Mouse (Mus musculus): ENCODE results near the gene Ism1. TPM values are rescaled to one million over a fixed set of nuclear protein-coding genes. Genes with fewer than 3 reads are reported as not detected.

Gene Ism1
- polyA plus RNA-seq, 1 experiment from 2014 or later = 15.1 TPM

- ATAC-seq (no peak), DNase-seq (ENCODE audit: low spot score) (no peak)
- Histone ChIP-seq H3K27me3 (replicated peaks; ENCODE audit: insufficient read depth, low read length) (no peaks in the 10 kb centered on the region), H3K27ac (ENCODE audit: low read length) (no peak overlapping the region), H3K4me1 (ENCODE audit: insufficient read depth, low read depth, low read length) (no peaks in the 10 kb centered on the region), H3K4me3 (ENCODE audit: low read depth, low read length) (no peak overlapping the region), H3K4me2 (replicated peaks; ENCODE audit: low read depth, low read length) (no peak overlapping the region), H3K9me3 (ENCODE audit: low read length) (no peaks in the 10 kb centered on the region), H3K36me3 (ENCODE audit: insufficient read depth, low read length) (no peaks in the 10 kb centered on the region; the same call in 1 of the 2 replicates), H3K9ac (replicated peaks; ENCODE audit: low read depth) (no peak overlapping the region)
- no peak for TF ChIP-seq CTCF (IDR thresholded peaks at IDR 0.05)
- no peak for TF ChIP-seq EP300 (IDR thresholded peaks at IDR 0.05)
- 76% methylated on average over 8 of the region's 8 CpGs for WGBS
These were observed 79.0 kb downstream of the Ism1 start for GRCm38 (mm10) chr2:139757021-139757420.

- Histone ChIP-seq H3K27me3 (replicated peaks; ENCODE audit: insufficient read depth, low read length) (no peaks in the 10 kb centered on the region), H3K27ac (ENCODE audit: low read length) (no peak overlapping the region), H3K36me3 (ENCODE audit: insufficient read depth, low read length) (no peaks in the 10 kb centered on the region; the same call in 1 of the 2 replicates), H3K4me2 (replicated peaks; ENCODE audit: low read depth, low read length) (no peak overlapping the region), H3K9me3 (ENCODE audit: low read length) (no peaks in the 10 kb centered on the region), H3K9ac (replicated peaks; ENCODE audit: low read depth) (no peak overlapping the region), H3K4me3 (ENCODE audit: low read depth, low read length) (no peak overlapping the region), H3K4me1 (ENCODE audit: insufficient read depth, low read depth, low read length) (no peaks in the 10 kb centered on the region)
- TF ChIP-seq CTCF (IDR thresholded peaks at IDR 0.05) (no peak), EP300 (IDR thresholded peaks at IDR 0.05) (no peak)
- DNase-seq (ENCODE audit: low spot score) = no peak
- no peak for ATAC-seq
- WGBS = 97% methylated on average over 1 of the region's 1 CpGs
These were observed 79.5 kb downstream of the Ism1 start for GRCm38 (mm10) chr2:139757456-139757855.

GRCm38 (mm10) chr2:139764355-139764754 is 86.4 kb downstream of the Ism1 start:
- Histone ChIP-seq H3K4me2 (replicated peaks; ENCODE audit: low read depth, low read length) (no peak overlapping the region), H3K4me1 (ENCODE audit: insufficient read depth, low read depth, low read length) (no peaks in the 10 kb centered on the region), H3K4me3 (ENCODE audit: low read depth, low read length) (no peak overlapping the region), H3K36me3 (ENCODE audit: insufficient read depth, low read length) (no peaks in the 10 kb centered on the region), H3K27ac (ENCODE audit: low read length) (no peak overlapping the region), H3K9ac (replicated peaks; ENCODE audit: low read depth) (no peak overlapping the region), H3K27me3 (replicated peaks; ENCODE audit: insufficient read depth, low read length) (no peaks in the 10 kb centered on the region), H3K9me3 (ENCODE audit: low read length) (no peaks in the 10 kb centered on the region)
- DNase-seq (ENCODE audit: low spot score) = peak; percentile 22
- TF ChIP-seq CTCF (IDR thresholded peaks at IDR 0.05) = no peak
- 66% methylated on average over 5 of the region's 5 CpGs for WGBS
- ATAC-seq = peak; percentile 21; the same call in 1 of the 2 replicates

- no peak overlapping the region for H3K27ac ChIP-seq (ENCODE audit: low read length)
- no peak for DNase-seq (ENCODE audit: low spot score)
- WGBS = 49% methylated on average over 8 of the region's 8 CpGs
These were observed 97.1 kb downstream of the Ism1 start for GRCm38 (mm10) chr2:139774949-139775570.

GRCm38 (mm10) chr2:139776644-139777043 is 98.7 kb downstream of the Ism1 start:
- Histone ChIP-seq H3K27me3 (replicated peaks; ENCODE audit: insufficient read depth, low read length) (no peaks in the 10 kb centered on the region), H3K36me3 (ENCODE audit: insufficient read depth, low read length) (no peaks in the 10 kb centered on the region), H3K9me3 (ENCODE audit: low read length) (no peaks in the 10 kb centered on the region), H3K27ac (ENCODE audit: low read length) (no peak overlapping the region), H3K4me2 (replicated peaks; ENCODE audit: low read depth, low read length) (no peak overlapping the region), H3K4me3 (ENCODE audit: low read depth, low read length) (no peak overlapping the region), H3K4me1 (ENCODE audit: insufficient read depth, low read depth, low read length) (no peaks in the 10 kb centered on the region), H3K9ac (replicated peaks; ENCODE audit: low read depth) (no peak overlapping the region)
- TF ChIP-seq EP300 (IDR thresholded peaks at IDR 0.05) (no peak), CTCF (IDR thresholded peaks at IDR 0.05) (no peak)
- ATAC-seq = no peak
- no peak for DNase-seq (ENCODE audit: low spot score)
- WGBS = 16% methylated on average over 1 of the region's 1 CpGs

More at GRCm38 (mm10) chr2:139774949-139775570, 97.1 kb downstream of the Ism1 start:
- no peak overlapping the region for H3K4me3 ChIP-seq (ENCODE audit: low read depth, low read length)
- no peaks in the 10 kb centered on the region for H3K4me1 ChIP-seq (ENCODE audit: insufficient read depth, low read depth, low read length)
- no peaks in the 10 kb centered on the region for H3K27me3 ChIP-seq (replicated peaks; ENCODE audit: insufficient read depth, low read length)
- no peak overlapping the region for H3K9ac ChIP-seq (replicated peaks; ENCODE audit: low read depth)
- H3K4me2 ChIP-seq (replicated peaks; ENCODE audit: low read depth, low read length) = no peak overlapping the region
- no peak for ATAC-seq
- H3K36me3 ChIP-seq (ENCODE audit: insufficient read depth, low read length) = no peaks in the 10 kb centered on the region
- TF ChIP-seq CTCF (IDR thresholded peaks at IDR 0.05) = no peak
- no peak for TF ChIP-seq EP300 (IDR thresholded peaks at IDR 0.05)
- no peaks in the 10 kb centered on the region for H3K9me3 ChIP-seq (ENCODE audit: low read length)

- peak; percentile 82 for DNase-seq (ENCODE audit: low spot score)
- no peak overlapping the region for H3K9ac ChIP-seq (replicated peaks; ENCODE audit: low read depth)
- H3K9me3 ChIP-seq (ENCODE audit: low read length) = no peaks in the 10 kb centered on the region
- no peak overlapping the region for H3K4me2 ChIP-seq (replicated peaks; ENCODE audit: low read depth, low read length)
- H3K36me3 ChIP-seq (ENCODE audit: insufficient read depth, low read length) = no peaks in the 10 kb centered on the region
- 0 out of 2 replicates have a peak overlapping the region, but pooled peaks have one; percentile 26 for H3K27ac ChIP-seq (ENCODE audit: low read length)
- 51% methylated on average over 3 of the region's 3 CpGs for WGBS
- no peaks in the 10 kb centered on the region for H3K27me3 ChIP-seq (replicated peaks; ENCODE audit: insufficient read depth, low read length)
- no peak overlapping the region for H3K4me3 ChIP-seq (ENCODE audit: low read depth, low read length)
- TF ChIP-seq CTCF (IDR thresholded peaks at IDR 0.05) (peak; percentile 75), EP300 (IDR thresholded peaks at IDR 0.05) (peak; percentile 88)
- peak; percentile 85 for ATAC-seq
- H3K4me1 ChIP-seq (ENCODE audit: insufficient read depth, low read depth, low read length) = no peaks in the 10 kb centered on the region
These were observed 100.3 kb downstream of the Ism1 start for GRCm38 (mm10) chr2:139778283-139778682.

Measured in lung, postnatal 0 days (tissue).